Mouse (Mus musculus) midbrain, embryonic 13.5 days (tissue): ENCODE measurements around the gene Psmc1. TPM values are rescaled to one million over a fixed set of nuclear protein-coding genes. Genes with fewer than 3 reads are reported as not detected.

Experiments
- ATAC-seq: fragments of 200-750 bp; cut with Nextera tagmentation; 2 replicates; pipeline ENCODE4 v1.8.0; 2017; ENCODE audit warnings: mild to moderate bottlenecking, moderate TSS enrichment, moderate library complexity
- H3K27ac ChIP-seq: fragments of 300-500 bp; sonication (generic); 2 replicates; pipeline ENCODE4 v1.5.1; 2015; ENCODE audit warnings: inconsistent platforms, mild to moderate bottlenecking, moderate library complexity
- H3K27me3 ChIP-seq: fragments of 300-500 bp; sonication (generic); 2 replicates; pipeline ENCODE4 v1.6.1; 2015; ENCODE audit warnings: mild to moderate bottlenecking, inconsistent platforms
- H3K36me3 ChIP-seq: fragments of 300-500 bp; sonication (generic); 2 replicates; pipeline ENCODE4 v1.6.1; 2015; ENCODE audit warnings: mild to moderate bottlenecking, inconsistent platforms
- H3K4me1 ChIP-seq: fragments of 300-500 bp; sonication (generic); replicated peaks from 2 replicates; pipeline ENCODE4 v1.6.1; 2015; ENCODE audit warnings: inconsistent platforms
- H3K4me2 ChIP-seq: fragments of 300-500 bp; sonication (generic); replicated peaks from 2 replicates; pipeline ENCODE4 v1.6.1; 2015; ENCODE audit warnings: moderate library complexity, mild to moderate bottlenecking, inconsistent platforms
- H3K4me3 ChIP-seq: fragments of 300-500 bp; sonication (generic); replicated peaks from 2 replicates; pipeline ENCODE4 v1.5.1; 2015; ENCODE audit warnings: mild to moderate bottlenecking, inconsistent platforms
- H3K9ac ChIP-seq: fragments of 300-500 bp; sonication (generic); replicated peaks from 2 replicates; pipeline ENCODE4 v1.6.1; 2015; ENCODE audit warnings: mild to moderate bottlenecking, inconsistent platforms
- H3K9me3 ChIP-seq: fragments of 300-500 bp; sonication (generic); 2 replicates; pipeline ENCODE4 v1.6.1; 2016; ENCODE audit warnings: mild to moderate bottlenecking, inconsistent platforms
- WGBS: fragments of 180-500 bp; shearing (Covaris S2); methylation state at CpG from one replicate; pipeline ENCODE4 v1.1.7; 2015; 5-methylcytosine and 5-hydroxymethylcytosine counted together
- polyA plus RNA-seq: library from polyadenylated mRNA; unstranded; fragments of >200 nt; fragmentation: Nextera tagmentation; extraction: Ambion mirVana; gene quantifications from 2 replicates; pipeline ENCODE4 v1.2.1, GENCODE M21; 2015

The Psmc1 gene
- polyA plus RNA-seq, result 281 and 297 TPM in 2 replicates

GRCm38 (mm10) chr12:100109986-100110696 is at the start of gene Psmc1:
Gene Psmc1 (plus strand): TSS chr12:100110154.
- WGBS, result under 1% methylated on average over 58 of the region's 58 CpGs
- peak; percentile 89 for ATAC-seq
- Histone ChIP-seq H3K27me3 (no peaks in the 10 kb centered on the region), H3K4me3 (peak within 1 kb of the TSS; percentile 99), H3K27ac (peak within 1 kb of the TSS; percentile 91), H3K4me1 (peaks cover 17% of the 10 kb centered on the region), H3K36me3 (peaks cover 26% of the 10 kb centered on the region), H3K9me3 (no peaks in the 10 kb centered on the region), H3K4me2 (peak within 1 kb of the TSS; percentile 94), H3K9ac (peak within 1 kb of the TSS; percentile 95)

- no peak overlapping the region for H3K27ac ChIP-seq
- H3K9ac ChIP-seq, result no peak overlapping the region
- no peaks in the 10 kb centered on the region for H3K9me3 ChIP-seq
- no peak for ATAC-seq
- H3K4me3 ChIP-seq, result no peak overlapping the region
- no peaks in the 10 kb centered on the region for H3K36me3 ChIP-seq
- H3K27me3 ChIP-seq, result no peaks in the 10 kb centered on the region
- no peak overlapping the region for H3K4me2 ChIP-seq
- WGBS, result 90% methylated on average over 10 of the region's 10 CpGs
- no peaks in the 10 kb centered on the region for H3K4me1 ChIP-seq
Observed at GRCm38 (mm10) chr12:100061071-100061470, 48.9 kb upstream of the Psmc1 start.

GRCm38 (mm10) chr12:100061826-100062225 is 48.1 kb upstream of the Psmc1 start:
- Histone ChIP-seq H3K4me1 (no peaks in the 10 kb centered on the region), H3K27me3 (no peaks in the 10 kb centered on the region), H3K4me2 (no peak overlapping the region), H3K27ac (no peak overlapping the region), H3K9ac (no peak overlapping the region), H3K4me3 (no peak overlapping the region), H3K36me3 (no peaks in the 10 kb centered on the region), H3K9me3 (no peaks in the 10 kb centered on the region)
- no peak for ATAC-seq

DNA sequence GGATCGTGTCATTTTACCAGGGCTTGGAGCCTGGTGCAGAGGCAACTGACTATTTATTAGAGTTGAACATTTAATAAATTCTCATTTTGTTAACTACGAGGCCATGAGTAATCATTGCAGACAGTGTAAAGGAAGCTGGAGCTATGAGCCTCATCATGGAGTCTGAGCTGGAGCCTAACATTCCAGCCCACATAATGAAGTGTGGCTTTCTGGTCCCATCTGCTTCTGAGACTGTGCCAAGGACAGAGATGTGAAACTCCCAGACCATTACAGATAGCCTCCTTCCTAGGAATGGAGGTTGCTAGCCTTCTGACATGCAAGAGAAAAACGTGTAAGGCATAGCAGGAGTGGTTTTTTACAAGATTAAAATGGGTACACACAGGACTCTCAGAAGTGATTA is 47.4 kb upstream of the Psmc1 start:
- Histone ChIP-seq H3K4me2 (no peak overlapping the region), H3K9me3 (no peaks in the 10 kb centered on the region), H3K4me1 (no peaks in the 10 kb centered on the region), H3K4me3 (no peak overlapping the region), H3K27ac (no peak overlapping the region), H3K9ac (no peak overlapping the region), H3K27me3 (no peaks in the 10 kb centered on the region), H3K36me3 (no peaks in the 10 kb centered on the region)
- WGBS, result 72% methylated on average over 3 of the region's 3 CpGs
- no peak for ATAC-seq

- no peaks in the 10 kb centered on the region for H3K4me1 ChIP-seq
- no peak overlapping the region for H3K4me3 ChIP-seq
- H3K9ac ChIP-seq, result no peak overlapping the region
- no peaks in the 10 kb centered on the region for H3K27me3 ChIP-seq
- no peaks in the 10 kb centered on the region for H3K9me3 ChIP-seq
- ATAC-seq, result no peak
- no peak overlapping the region for H3K4me2 ChIP-seq
- no peak overlapping the region for H3K27ac ChIP-seq
- 80% methylated on average over 3 of the region's 3 CpGs for WGBS
- no peaks in the 10 kb centered on the region for H3K36me3 ChIP-seq
Observed at GRCm38 (mm10) chr12:100065109-100065508, 44.8 kb upstream of the Psmc1 start.

GRCm38 (mm10) chr12:100067477-100067876 is 42.5 kb upstream of the Psmc1 start:
- H3K9me3 ChIP-seq, result no peaks in the 10 kb centered on the region
- H3K36me3 ChIP-seq, result no peaks in the 10 kb centered on the region
- no peaks in the 10 kb centered on the region for H3K27me3 ChIP-seq
- ATAC-seq, result no peak
- H3K4me3 ChIP-seq, result no peak overlapping the region
- no peak overlapping the region for H3K27ac ChIP-seq
- WGBS, result 92% methylated on average over 5 of the region's 5 CpGs
- H3K4me1 ChIP-seq, result no peaks in the 10 kb centered on the region
- no peak overlapping the region for H3K9ac ChIP-seq
- no peak overlapping the region for H3K4me2 ChIP-seq

DNA sequence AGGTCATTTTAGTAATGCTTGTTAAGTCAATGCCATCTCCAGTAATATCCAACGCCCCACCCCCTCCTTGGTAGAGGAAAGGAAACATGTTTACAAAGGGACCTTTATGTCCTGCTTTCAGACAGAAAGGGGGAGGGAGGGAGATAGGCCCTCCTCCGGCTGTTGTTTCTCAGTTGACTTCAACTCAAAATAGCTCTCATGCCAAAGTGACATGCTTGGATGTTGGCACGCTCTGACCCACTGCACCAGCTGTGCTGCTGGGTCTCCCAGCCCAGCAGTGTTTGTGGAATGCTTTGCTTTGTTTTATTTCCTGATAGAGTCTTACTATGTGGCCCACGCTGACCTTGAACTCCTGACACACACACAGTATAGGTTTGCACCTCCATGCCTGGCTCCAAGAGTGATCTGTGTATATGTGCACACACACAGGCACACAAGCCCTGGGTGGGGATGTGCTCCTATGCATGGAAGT is 36.7 kb upstream of the Psmc1 start:
- H3K4me1 ChIP-seq, result 0 out of 2 replicates have a peak, but pooled peaks cover 4% of the 10 kb centered on the region
- H3K4me2 ChIP-seq, result no peak overlapping the region

GRCm38 (mm10) chr12:100075715-100076114 is 34.2 kb upstream of the Psmc1 start:
- 0 out of 2 replicates have a peak, but pooled peaks cover 4% of the 10 kb centered on the region for H3K4me1 ChIP-seq
- no peak overlapping the region for H3K27ac ChIP-seq
- no peaks in the 10 kb centered on the region for H3K36me3 ChIP-seq
- 69% methylated on average over 4 of the region's 4 CpGs for WGBS
- no peak for ATAC-seq
- no peaks in the 10 kb centered on the region for H3K27me3 ChIP-seq
- no peaks in the 10 kb centered on the region for H3K9me3 ChIP-seq
- no peak overlapping the region for H3K4me2 ChIP-seq
- no peak overlapping the region for H3K4me3 ChIP-seq
- no peak overlapping the region for H3K9ac ChIP-seq

More for the DNA sequence above, 36.7 kb upstream of the Psmc1 start:
- no peak overlapping the region for H3K4me3 ChIP-seq
- no peaks in the 10 kb centered on the region for H3K36me3 ChIP-seq
- no peaks in the 10 kb centered on the region for H3K9me3 ChIP-seq
- no peak overlapping the region for H3K9ac ChIP-seq
- H3K27me3 ChIP-seq, result no peaks in the 10 kb centered on the region
- 60% methylated on average over 4 of the region's 4 CpGs for WGBS
- ATAC-seq, result no peak; the same call in 1 of the 2 replicates
- no peak overlapping the region for H3K27ac ChIP-seq

GRCm38 (mm10) chr12:100079636-100080286 is 30.2 kb upstream of the Psmc1 start:
- Histone ChIP-seq H3K27ac (no peak overlapping the region), H3K9me3 (no peaks in the 10 kb centered on the region), H3K9ac (no peak overlapping the region), H3K4me3 (no peak overlapping the region), H3K4me1 (no peaks in the 10 kb centered on the region), H3K27me3 (no peaks in the 10 kb centered on the region), H3K4me2 (no peak overlapping the region), H3K36me3 (no peaks in the 10 kb centered on the region)
- no peak for ATAC-seq
- WGBS, result 89% methylated on average over 8 of the region's 8 CpGs

DNA sequence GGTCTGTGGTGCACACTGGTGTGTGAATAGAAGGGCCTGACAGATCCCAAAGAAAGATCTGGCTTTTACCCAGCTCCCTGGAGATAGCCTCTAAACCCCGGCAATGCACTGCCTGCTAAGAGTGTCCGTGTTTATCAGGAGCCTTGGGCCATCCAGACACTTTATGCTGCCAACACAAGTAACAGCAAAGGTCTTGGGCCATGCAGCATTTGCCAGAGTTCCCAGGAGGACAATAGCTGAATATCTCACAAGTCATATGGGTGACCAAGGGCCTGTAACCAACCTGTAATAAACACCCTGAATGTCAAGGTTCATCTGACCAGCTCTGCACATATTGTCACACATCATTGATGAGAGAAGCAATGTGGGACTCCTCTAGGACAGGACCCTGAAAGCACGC is 21.9 kb upstream of the Psmc1 start:
- 88% methylated on average over 3 of the region's 3 CpGs for WGBS

DNA sequence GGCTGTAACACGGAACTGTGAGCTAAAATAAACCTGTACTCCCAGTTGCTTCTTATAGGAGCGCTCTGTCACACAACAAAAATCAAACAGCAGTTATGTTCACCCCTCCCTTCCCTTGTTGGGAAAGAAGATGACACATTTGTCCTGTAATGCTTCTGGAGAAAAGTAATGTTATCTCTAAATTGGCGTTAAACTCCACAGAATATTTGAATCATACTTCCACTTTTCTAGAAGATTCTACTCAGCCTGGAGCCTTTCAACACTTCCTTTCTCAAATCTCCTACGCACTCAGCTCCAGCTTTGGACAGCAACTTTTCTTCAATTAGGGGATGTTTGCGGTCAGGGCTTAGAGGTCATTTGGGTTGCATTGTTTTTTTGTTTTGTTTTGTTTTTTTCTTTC is 20.7 kb upstream of the Psmc1 start:
- Histone ChIP-seq H3K9ac (no peak overlapping the region), H3K9me3 (no peaks in the 10 kb centered on the region), H3K36me3 (no peaks in the 10 kb centered on the region), H3K4me3 (no peak overlapping the region), H3K4me2 (no peak overlapping the region), H3K4me1 (no peaks in the 10 kb centered on the region), H3K27me3 (no peaks in the 10 kb centered on the region), H3K27ac (no peak overlapping the region)
- no peak for ATAC-seq
- 91% methylated on average over 5 of the region's 5 CpGs for WGBS

More for the DNA sequence above, 21.9 kb upstream of the Psmc1 start:
- H3K4me3 ChIP-seq, result no peak overlapping the region
- H3K27me3 ChIP-seq, result no peaks in the 10 kb centered on the region
- no peaks in the 10 kb centered on the region for H3K9me3 ChIP-seq
- H3K9ac ChIP-seq, result no peak overlapping the region
- H3K27ac ChIP-seq, result no peak overlapping the region
- no peaks in the 10 kb centered on the region for H3K4me1 ChIP-seq
- no peak for ATAC-seq
- no peaks in the 10 kb centered on the region for H3K36me3 ChIP-seq
- no peak overlapping the region for H3K4me2 ChIP-seq

DNA sequence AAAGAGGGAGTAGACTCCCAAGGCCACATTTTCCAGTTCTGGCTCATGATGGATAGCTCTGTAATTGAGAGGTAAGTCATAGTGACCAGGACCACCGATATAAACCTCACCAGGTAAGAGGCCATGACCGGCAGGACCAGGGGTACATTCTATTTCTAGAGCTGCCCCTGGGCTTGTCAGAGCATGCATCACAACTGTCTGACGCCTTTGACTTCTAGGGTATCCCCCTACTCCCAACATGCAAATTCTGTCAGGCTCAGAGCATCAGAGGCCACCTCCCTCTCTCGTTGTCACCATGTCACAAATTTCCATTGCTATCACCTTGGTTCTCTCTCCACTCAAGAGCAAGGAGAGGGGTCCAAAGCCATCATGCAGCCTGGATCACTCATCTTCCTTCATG is 19.2 kb upstream of the Psmc1 start:
- H3K9me3 ChIP-seq, result no peaks in the 10 kb centered on the region
- no peak overlapping the region for H3K27ac ChIP-seq
- no peaks in the 10 kb centered on the region for H3K36me3 ChIP-seq
- H3K9ac ChIP-seq, result no peak overlapping the region
- H3K4me1 ChIP-seq, result no peaks in the 10 kb centered on the region
- no peak overlapping the region for H3K4me2 ChIP-seq
- ATAC-seq, result no peak
- H3K4me3 ChIP-seq, result no peak overlapping the region
- no peaks in the 10 kb centered on the region for H3K27me3 ChIP-seq
- WGBS, result 93% methylated on average over 4 of the region's 4 CpGs
